Mouse (Mus musculus) heart, embryonic 16.5 days (tissue): ENCODE measurements around the gene Tiam2. TPM values are rescaled to one million over a fixed set of nuclear protein-coding genes. Genes with fewer than 3 reads are reported as not detected.

Experiments
- ATAC-seq: fragments of 200-750 bp; cut with Nextera tagmentation; replicated peaks from 2 replicates; pipeline ENCODE4 v1.8.0; 2017; ENCODE audit warnings: moderate number of reproducible peaks; ENCODE audit not compliant: insufficient read depth, low FRiP score; ENCODE audit errors: extremely low read depth
- H3K27ac ChIP-seq: fragments of 300-500 bp; sonication (generic); 2 replicates; pipeline ENCODE4 v1.5.1; 2014; ENCODE audit warnings: mild to moderate bottlenecking, low read length, control low read depth, moderate library complexity
- H3K27me3 ChIP-seq: fragments of 300-500 bp; sonication (generic); 2 replicates; pipeline ENCODE4 v1.6.1; 2014; ENCODE audit warnings: low read length, mixed read lengths; ENCODE audit not compliant: control insufficient read depth, insufficient read depth
- H3K36me3 ChIP-seq: fragments of 300-500 bp; sonication (generic); 2 replicates; pipeline ENCODE4 v1.6.1; 2014; ENCODE audit not compliant: control insufficient read depth, insufficient read depth
- H3K4me1 ChIP-seq: fragments of 300-500 bp; sonication (generic); 2 replicates; pipeline ENCODE4 v1.6.1; 2014; ENCODE audit warnings: low read length, mixed read lengths; ENCODE audit not compliant: control insufficient read depth, insufficient read depth
- H3K4me2 ChIP-seq: fragments of 300-500 bp; sonication (generic); 2 replicates; pipeline ENCODE4 v1.6.1; 2014; ENCODE audit warnings: low read depth, mild to moderate bottlenecking, control low read depth, low read length
- H3K4me3 ChIP-seq: fragments of 300-500 bp; sonication (generic); 2 replicates; pipeline ENCODE4 v1.5.1; 2014; ENCODE audit warnings: mild to moderate bottlenecking, control low read depth, low read length
- H3K9ac ChIP-seq: fragments of 300-500 bp; sonication (generic); 2 replicates; pipeline ENCODE4 v1.6.1; 2014; ENCODE audit warnings: low read length, control low read depth
- H3K9me3 ChIP-seq: fragments of 300-500 bp; sonication (generic); replicated peaks from 2 replicates; pipeline ENCODE4 v1.6.1; 2016; ENCODE audit warnings: low read length; ENCODE audit not compliant: control insufficient read depth
- WGBS: fragments of 180-500 bp; shearing (Covaris S2); extraction: QIAGEN DNeasy Blood & Tissue Kit; methylation state at CpG from one replicate; pipeline ENCODE4 v1.1.7; 2014; 5-methylcytosine and 5-hydroxymethylcytosine counted together
- polyA plus RNA-seq: library from polyadenylated mRNA; unstranded; fragments of >200 nt; fragmentation: Nextera tagmentation; extraction: Ambion mirVana; gene quantifications from 2 replicates; pipeline ENCODE4 v1.2.1, GENCODE M21; 2015

The Tiam2 gene
- polyA plus RNA-seq, 1 experiment from 2014 or later = 3.5 TPM

DNA sequence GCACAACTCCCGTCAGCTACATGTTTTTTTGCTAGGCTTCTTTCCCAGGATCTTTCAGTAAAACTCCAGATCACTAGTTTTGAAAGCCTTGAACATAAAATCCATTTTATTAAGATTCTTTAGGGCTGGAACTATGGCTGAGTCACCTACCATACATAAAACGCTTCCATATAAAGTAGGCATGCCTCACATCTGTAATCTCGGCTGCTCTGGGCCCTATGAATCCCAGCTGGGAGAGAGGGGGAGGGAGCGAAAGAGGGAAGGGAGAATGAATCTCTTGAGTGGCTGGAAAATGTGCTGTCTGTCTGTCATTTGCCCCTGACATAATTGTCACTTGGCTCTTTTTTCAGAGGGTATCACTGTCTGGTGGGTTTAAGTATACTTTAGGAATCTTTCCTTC lies 139.5 kb downstream of the Tiam2 start:
- H3K4me3 ChIP-seq = no peak overlapping the region
- H3K9ac ChIP-seq = no peak overlapping the region
- no peaks in the 10 kb centered on the region for H3K27me3 ChIP-seq
- ATAC-seq = no peak
- WGBS = 66% methylated on average over 4 of the region's 4 CpGs
- no peaks in the 10 kb centered on the region for H3K36me3 ChIP-seq
- H3K9me3 ChIP-seq = no peaks in the 10 kb centered on the region
- no peak overlapping the region for H3K27ac ChIP-seq
- H3K4me1 ChIP-seq = peaks cover 4% of the 10 kb centered on the region
- H3K4me2 ChIP-seq = no peak overlapping the region

GRCm38 (mm10) chr17:3466681-3467080 lies 140.3 kb downstream of the Tiam2 start:
- Histone ChIP-seq H3K4me3 (no peak overlapping the region), H3K27me3 (no peaks in the 10 kb centered on the region), H3K9me3 (no peaks in the 10 kb centered on the region), H3K4me2 (no peak overlapping the region), H3K36me3 (no peaks in the 10 kb centered on the region), H3K9ac (no peak overlapping the region), H3K4me1 (peaks cover 4% of the 10 kb centered on the region), H3K27ac (no peak overlapping the region)
- ATAC-seq = no peak
- WGBS = 93% methylated on average over 3 of the region's 3 CpGs

- 81% methylated on average over 8 of the region's 8 CpGs for WGBS
- no peak for ATAC-seq
- Histone ChIP-seq H3K9ac (no peak overlapping the region), H3K4me1 (peaks cover 4% of the 10 kb centered on the region), H3K4me2 (no peak overlapping the region), H3K4me3 (no peak overlapping the region), H3K9me3 (no peaks in the 10 kb centered on the region), H3K27ac (no peak overlapping the region), H3K36me3 (no peaks in the 10 kb centered on the region), H3K27me3 (no peaks in the 10 kb centered on the region)
These were observed 141.4 kb downstream of the Tiam2 start for GRCm38 (mm10) chr17:3467636-3468324.

DNA sequence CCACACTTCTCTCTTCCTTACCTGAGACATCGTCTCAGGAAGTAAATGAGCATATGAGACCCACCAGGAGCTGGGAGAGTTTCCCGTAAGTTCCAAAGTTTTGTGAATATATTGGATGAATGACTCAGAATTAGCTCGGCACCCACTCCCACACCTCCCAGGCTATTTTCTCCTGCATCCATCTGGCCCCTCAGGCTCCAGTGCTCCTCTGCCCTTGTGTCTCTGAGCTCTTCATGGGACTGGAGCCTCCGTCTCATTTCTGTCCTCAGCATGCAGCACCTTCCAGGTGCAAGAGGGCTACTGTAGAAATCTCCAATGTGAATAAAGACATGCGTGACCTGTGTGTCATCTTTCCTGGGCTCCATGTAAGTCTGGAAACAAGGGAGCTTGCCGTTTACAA lies 145.6 kb downstream of the Tiam2 start:
- no peaks in the 10 kb centered on the region for H3K36me3 ChIP-seq
- no peaks in the 10 kb centered on the region for H3K27me3 ChIP-seq
- no peaks in the 10 kb centered on the region for H3K4me1 ChIP-seq
- H3K27ac ChIP-seq = no peak overlapping the region
- H3K9ac ChIP-seq = no peak overlapping the region
- no peaks in the 10 kb centered on the region for H3K9me3 ChIP-seq
- no peak overlapping the region for H3K4me2 ChIP-seq
- no peak for ATAC-seq
- no peak overlapping the region for H3K4me3 ChIP-seq
- 86% methylated on average over 6 of the region's 6 CpGs for WGBS

DNA sequence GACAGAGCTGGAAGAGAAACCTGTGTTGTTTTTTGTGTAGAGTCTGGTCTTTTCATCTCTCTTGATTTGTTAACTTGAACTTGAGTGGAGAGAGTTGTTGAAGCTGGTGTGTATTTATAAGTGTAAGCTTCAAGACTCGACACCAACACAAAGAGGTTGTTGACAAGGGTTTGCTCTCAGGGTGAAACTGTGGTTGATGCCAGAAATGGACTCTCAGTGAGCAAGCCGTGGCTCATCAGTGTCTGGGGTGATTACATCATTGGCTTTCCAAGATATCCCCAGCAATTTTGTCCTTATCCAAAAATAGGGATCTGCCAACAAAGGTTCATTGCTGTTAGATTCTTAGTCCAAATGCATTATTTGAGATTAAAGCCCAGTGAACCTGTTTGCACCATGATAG lies 150.2 kb downstream of the Tiam2 start:
- Histone ChIP-seq H3K4me2 (no peak overlapping the region), H3K9ac (no peak overlapping the region), H3K36me3 (no peaks in the 10 kb centered on the region), H3K27ac (no peak overlapping the region), H3K4me3 (no peak overlapping the region), H3K4me1 (no peaks in the 10 kb centered on the region), H3K27me3 (no peaks in the 10 kb centered on the region), H3K9me3 (no peaks in the 10 kb centered on the region)
- WGBS = 46% methylated on average over 2 of the region's 2 CpGs
- ATAC-seq = no peak

DNA sequence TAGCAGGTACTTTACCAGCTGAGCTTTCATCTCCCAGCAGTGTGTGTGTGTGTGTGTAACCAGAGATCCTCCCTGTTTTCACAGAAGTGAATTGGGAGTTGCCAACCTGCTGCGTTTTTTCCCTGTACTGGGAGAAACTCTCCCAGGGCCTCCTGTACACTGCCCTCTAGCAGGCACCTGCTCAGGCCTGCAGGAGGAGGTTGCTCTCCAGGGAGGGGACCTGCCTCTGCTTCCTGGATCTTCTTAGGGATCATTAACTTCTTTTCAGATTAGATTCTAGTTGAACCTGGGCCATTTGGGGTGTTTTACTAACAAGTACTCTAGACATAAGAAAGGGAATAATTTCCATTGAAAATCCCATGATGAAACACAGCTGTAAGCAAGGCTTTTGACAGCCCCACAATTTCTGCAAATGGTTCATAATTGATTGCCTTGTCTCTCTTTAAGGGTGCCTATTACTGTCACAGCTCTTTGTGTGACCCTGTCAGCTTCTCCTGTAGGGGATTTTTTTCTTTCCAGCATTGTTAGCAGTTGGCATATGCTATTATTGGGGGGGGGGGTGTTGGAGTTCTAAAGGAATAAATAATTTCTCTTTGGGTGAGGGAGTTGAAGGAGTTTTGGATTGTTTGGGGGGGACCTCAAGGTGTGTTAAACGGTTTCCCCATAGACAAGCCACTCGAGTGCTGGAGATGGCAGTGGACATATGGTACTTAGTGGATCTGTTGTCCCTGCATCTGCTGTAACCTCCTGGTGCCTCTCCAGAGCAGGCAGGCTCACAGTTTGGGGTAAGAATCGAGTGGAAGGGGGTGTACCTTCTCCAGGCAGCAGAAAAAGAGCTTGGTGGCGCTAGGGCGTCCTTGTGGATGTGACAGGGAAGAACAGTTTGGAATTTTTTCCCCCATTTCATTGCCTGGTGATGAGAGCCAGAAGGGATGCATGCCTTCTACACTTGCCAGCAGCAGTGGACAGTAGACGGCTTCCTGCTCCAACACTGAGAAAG lies 155.5 kb downstream of the Tiam2 start:
- no peaks in the 10 kb centered on the region for H3K27me3 ChIP-seq
- H3K4me2 ChIP-seq = no peak overlapping the region
- no peak overlapping the region for H3K27ac ChIP-seq
- no peak for ATAC-seq
- 58% methylated on average over 7 of the region's 7 CpGs for WGBS
- H3K36me3 ChIP-seq = no peaks in the 10 kb centered on the region
- H3K4me1 ChIP-seq = no peaks in the 10 kb centered on the region
- H3K9ac ChIP-seq = no peak overlapping the region
- no peaks in the 10 kb centered on the region for H3K9me3 ChIP-seq
- no peak overlapping the region for H3K4me3 ChIP-seq

DNA sequence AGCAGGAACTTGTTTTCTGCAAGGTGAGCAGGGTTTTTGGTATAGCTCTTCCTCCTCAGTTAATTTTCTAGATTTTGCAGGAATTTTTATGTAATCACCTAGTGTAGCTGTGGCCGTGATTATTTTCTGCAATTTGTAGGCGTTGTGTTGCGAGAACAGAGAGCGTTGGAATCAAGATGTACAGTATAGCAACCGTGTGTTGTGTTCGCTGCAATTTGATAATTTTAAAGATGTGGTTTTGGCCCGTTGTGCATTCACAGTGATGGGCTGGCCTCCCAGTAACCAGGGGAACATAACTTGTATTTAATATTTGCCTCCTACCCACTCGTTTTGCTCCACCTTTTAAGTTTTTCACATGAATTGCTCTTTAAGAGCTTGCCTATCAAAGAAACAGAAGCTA lies 156.7 kb downstream of the Tiam2 start:
- 82% methylated on average over 8 of the region's 8 CpGs for WGBS
- ATAC-seq = no peak
- Histone ChIP-seq H3K36me3 (no peaks in the 10 kb centered on the region), H3K9ac (no peak overlapping the region), H3K4me3 (no peak overlapping the region), H3K4me1 (no peaks in the 10 kb centered on the region), H3K27me3 (no peaks in the 10 kb centered on the region), H3K9me3 (no peaks in the 10 kb centered on the region), H3K4me2 (no peak overlapping the region), H3K27ac (no peak overlapping the region)

- no peaks in the 10 kb centered on the region for H3K27me3 ChIP-seq
- H3K4me1 ChIP-seq = no peaks in the 10 kb centered on the region
- H3K36me3 ChIP-seq = no peaks in the 10 kb centered on the region
- H3K27ac ChIP-seq = no peak overlapping the region
- no peak overlapping the region for H3K9ac ChIP-seq
- H3K4me3 ChIP-seq = no peak overlapping the region
- no peaks in the 10 kb centered on the region for H3K9me3 ChIP-seq
- H3K4me2 ChIP-seq = no peak overlapping the region
- WGBS = 74% methylated on average over 7 of the region's 7 CpGs
- ATAC-seq = no peak
These were observed 159.5 kb downstream of the Tiam2 start for GRCm38 (mm10) chr17:3485851-3486250.

- no peak overlapping the region for H3K4me3 ChIP-seq
- H3K4me2 ChIP-seq = no peak overlapping the region
- 89% methylated on average over 4 of the region's 4 CpGs for WGBS
These were observed 160.8 kb downstream of the Tiam2 start for GRCm38 (mm10) chr17:3487211-3487610.

More at GRCm38 (mm10) chr17:3487211-3487610, 160.8 kb downstream of the Tiam2 start:
- Histone ChIP-seq H3K36me3 (no peaks in the 10 kb centered on the region), H3K27ac (no peak overlapping the region), H3K4me1 (no peaks in the 10 kb centered on the region), H3K27me3 (no peaks in the 10 kb centered on the region), H3K9ac (no peak overlapping the region), H3K9me3 (no peaks in the 10 kb centered on the region)
- no peak for ATAC-seq
